Mouse (Mus musculus) c-Kit-positive CD71-positive TER-119-negative erythroid progenitor cells, embryonic 14.5 days (primary cell): ENCODE measurements around the gene Olfr916.

Experiments
- DNase-seq: peaks from one replicate; pipeline ENCODE4 v3.0.0-alpha.2; 2013; ENCODE audit warnings: low read depth

Olfr916 gene

GRCm38 (mm10) chr9:38659775-38660174 is at the start of gene Olfr916:
Olfr916 (minus strand) TSS chr9:38659875.
- no peak for DNase-seq

- DNase-seq: no peak
Measured at GRCm38 (mm10) chr9:38674501-38674900, 14.8 kb upstream of the Olfr916 start, which contains the start of gene Olfr918. Olfr918 (minus strand) TSS chr9:38674601.

- no peak for DNase-seq
Measured at GRCm38 (mm10) chr9:38672887-38673286, 13.2 kb upstream of the Olfr916 start.

GRCm38 (mm10) chr9:38665742-38666141 is 6.1 kb upstream of the Olfr916 start, which contains the start of gene Olfr917:
Olfr917 (minus strand) TSS chr9:38665842.
- no peak for DNase-seq

- DNase-seq: no peak
Measured at GRCm38 (mm10) chr9:38632406-38632805, 27.3 kb downstream of the Olfr916 start.
